Mouse (Mus musculus) liver, adult 2 months (tissue): Measurements from ENCODE around the gene Ndufs3.
A peak's percentile ranks its signal among the peaks of the same experiment; 100 is the strongest.

Experiments
- CTCF ChIP-seq: fragments of 200-500 bp; IDR thresholded peaks from 2 replicates; pipeline ENCODE4 v1.5.1; 2011; ENCODE audit warnings: low read depth, low read length, control low read depth
- POLR2A ChIP-seq: fragments of 200-500 bp; IDR thresholded peaks from 2 replicates; pipeline ENCODE4 v1.6.1; 2011; ENCODE audit warnings: low read length, control low read depth; ENCODE audit not compliant: insufficient read depth; ENCODE audit errors: extremely low read depth

- TF ChIP-seq CTCF (peak; percentile 16; the same call in 1 of the 2 replicates), POLR2A (peak; percentile 21; the same call in 1 of the 2 replicates)
Observed at GRCm38 (mm10) chr2:90917233-90917998, 12.8 kb upstream of the Ndufs3 start.
